Mouse (Mus musculus) skeletal muscle tissue, adult 2 months (tissue): ENCODE measurements around the gene Gm6356.
"Not testable (repeated sequence)": the region's sequence is repeated elsewhere in the genome, so short reads cannot be mapped to it uniquely, and the experiment has no call there.

Source experiments
- DNase-seq: peaks from one replicate; pipeline ENCODE4 v3.0.0-alpha.2; 2012; ENCODE audit warnings: low read depth, low spot score

The Gm6356 gene

DNA sequence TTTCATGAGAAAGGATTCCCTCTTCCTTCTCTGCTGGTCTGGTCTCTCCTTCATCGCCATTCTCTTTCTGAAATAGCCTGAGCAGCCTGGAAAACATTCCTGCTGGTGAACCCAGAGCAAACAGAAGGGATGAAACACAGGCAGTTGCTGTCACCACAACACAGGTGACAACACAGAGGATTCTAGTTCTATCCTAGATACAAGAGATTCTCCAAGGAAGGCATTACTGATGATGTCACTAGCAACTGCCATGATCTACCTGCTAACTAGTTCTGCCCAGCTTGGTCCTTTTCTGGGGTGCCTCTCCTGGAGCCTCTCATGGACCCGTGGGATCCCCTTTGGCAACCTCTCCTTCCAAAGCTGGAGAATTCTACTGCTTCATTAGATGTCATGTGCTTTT lies at the start of gene Gm6356:
Gene Gm6356 (minus strand): TSS at position 101 of the 400 bp plus-strand sequence.
- not testable (repeated sequence) for DNase-seq
